Mouse (Mus musculus): ENCODE data around the gene Selenok. TPM values are rescaled to one million over a fixed set of nuclear protein-coding genes. Genes with fewer than 3 reads are reported as not detected.

The Selenok gene
- polyA plus RNA-seq, 2 experiments, result 49.7 to 112 TPM

DNA sequence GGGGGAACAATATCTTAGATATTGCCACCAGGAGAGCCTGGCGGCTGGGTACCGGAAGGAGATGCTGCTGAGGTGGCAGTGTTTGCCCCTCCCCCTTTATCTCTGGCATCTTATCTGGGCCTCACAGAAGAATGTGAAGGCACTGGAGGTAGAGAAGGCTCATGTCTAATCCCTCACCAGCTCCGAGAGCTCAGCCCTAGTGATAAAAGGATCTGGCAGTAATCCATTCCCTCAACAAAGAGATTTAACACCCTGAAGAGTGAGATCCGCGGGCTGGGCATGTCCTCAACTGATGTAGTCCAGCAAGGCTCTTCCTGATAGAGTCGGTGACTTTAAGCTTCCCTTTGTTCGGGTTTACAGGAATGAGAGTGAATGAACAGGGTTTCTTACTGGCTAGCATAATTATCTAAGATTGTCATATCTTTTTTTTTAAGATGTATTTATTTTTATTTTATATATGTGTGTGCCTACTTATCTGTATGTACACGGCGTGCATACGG, 27.7 kb upstream of the Selenok start:
- no peak for TF ChIP-seq CTCF (IDR thresholded peaks at IDR 0.05; ENCODE audit: low read depth)
- TF ChIP-seq EP300 (IDR thresholded peaks at IDR 0.05; ENCODE audit: low read depth), result no peak
- DNase-seq (ENCODE audit: low read depth in 3 of 3, low spot score in 3 of 3), result no peak
- Histone ChIP-seq H3K4me3 (ENCODE audit: insufficient read depth in 1 of 2, low read depth in 2 of 2, low read length in 2 of 2) (no peak overlapping the region), H3K27ac (no peak overlapping the region), H3K9ac (replicated peaks) (no peak overlapping the region; the same call in 1 of the 2 replicates), H3K27me3 (ENCODE audit: control insufficient read depth, insufficient read depth, low read length) (no peaks in the 10 kb centered on the region), H3K36me3 (replicated peaks; ENCODE audit: control insufficient read depth, insufficient read depth, low read depth) (no peaks in the 10 kb centered on the region), H3K4me1 (replicated peaks; ENCODE audit: control insufficient read depth in 2 of 2, insufficient read depth in 2 of 2, low read length in 1 of 2) (no peaks in the 10 kb centered on the region), H3K9me3 (ENCODE audit: control insufficient read depth, low read length) (no peaks in the 10 kb centered on the region), H3K4me2 (ENCODE audit: low read depth) (no peak overlapping the region)
- ATAC-seq (ENCODE audit: insufficient read depth), result no peak
- WGBS (ENCODE audit: insufficient replicate concordance), result 12% methylated on average over 10 of the region's 10 CpGs

DNA sequence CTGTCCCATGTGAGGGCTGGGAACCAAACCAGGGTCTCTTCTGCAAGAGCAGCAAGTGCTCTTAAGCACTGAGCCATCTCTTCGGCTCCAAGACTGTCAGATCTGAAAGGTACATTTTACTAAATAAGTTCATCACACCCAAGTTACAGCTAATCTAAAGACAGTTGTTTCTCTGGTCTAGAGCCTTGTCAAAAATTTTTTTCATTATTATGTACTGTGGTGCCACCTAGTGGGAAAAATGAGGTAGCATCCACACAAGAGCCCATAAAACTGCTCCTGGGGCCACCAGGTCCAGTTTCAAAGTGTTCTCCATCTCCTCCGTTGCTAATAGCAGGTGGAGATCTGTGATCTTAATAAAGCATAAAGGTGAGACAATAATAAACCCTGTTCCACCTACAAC, 27.2 kb upstream of the Selenok start:
- ATAC-seq (ENCODE audit: insufficient read depth) (no peak), DNase-seq (ENCODE audit: low read depth in 3 of 3, low spot score in 3 of 3) (no peak)
- Histone ChIP-seq H3K27ac (no peak overlapping the region), H3K9ac (replicated peaks) (no peak overlapping the region), H3K4me1 (replicated peaks; ENCODE audit: control insufficient read depth in 2 of 2, insufficient read depth in 2 of 2, low read length in 1 of 2) (no peaks in the 10 kb centered on the region), H3K4me2 (ENCODE audit: low read depth) (no peak overlapping the region), H3K27me3 (ENCODE audit: control insufficient read depth, insufficient read depth, low read length) (no peaks in the 10 kb centered on the region), H3K4me3 (ENCODE audit: insufficient read depth in 1 of 2, low read depth in 2 of 2, low read length in 2 of 2) (no peak overlapping the region), H3K36me3 (replicated peaks; ENCODE audit: control insufficient read depth, insufficient read depth, low read depth) (no peaks in the 10 kb centered on the region), H3K9me3 (ENCODE audit: control insufficient read depth, low read length) (no peaks in the 10 kb centered on the region)
- no peak for TF ChIP-seq EP300 (IDR thresholded peaks at IDR 0.05; ENCODE audit: low read depth)
- TF ChIP-seq CTCF (IDR thresholded peaks at IDR 0.05; ENCODE audit: low read depth), result peak; percentile 46
- WGBS (ENCODE audit: insufficient replicate concordance), result 12% methylated on average over 2 of the region's 2 CpGs

- no peak for DNase-seq (ENCODE audit: low read depth in 3 of 3, low spot score in 3 of 3)
- WGBS (ENCODE audit: insufficient replicate concordance), result 47% methylated on average over 5 of the region's 5 CpGs
- Histone ChIP-seq H3K9me3 (ENCODE audit: control insufficient read depth, low read length) (no peaks in the 10 kb centered on the region), H3K27me3 (ENCODE audit: control insufficient read depth, insufficient read depth, low read length) (no peaks in the 10 kb centered on the region), H3K4me2 (ENCODE audit: low read depth) (no peak overlapping the region), H3K4me3 (ENCODE audit: insufficient read depth in 1 of 2, low read depth in 2 of 2, low read length in 2 of 2) (no peak overlapping the region), H3K36me3 (replicated peaks; ENCODE audit: control insufficient read depth, insufficient read depth, low read depth) (no peaks in the 10 kb centered on the region), H3K27ac (no peak overlapping the region), H3K4me1 (replicated peaks; ENCODE audit: control insufficient read depth in 2 of 2, insufficient read depth in 2 of 2, low read length in 1 of 2) (no peaks in the 10 kb centered on the region), H3K9ac (replicated peaks) (no peak overlapping the region)
- TF ChIP-seq CTCF (IDR thresholded peaks at IDR 0.05; ENCODE audit: low read depth) (no peak), EP300 (IDR thresholded peaks at IDR 0.05; ENCODE audit: low read depth) (no peak)
- no peak for ATAC-seq (ENCODE audit: insufficient read depth)
These were observed 21.3 kb upstream of the Selenok start for GRCm38 (mm10) chr14:29946761-29947309.

GRCm38 (mm10) chr14:29950805-29951204, 17.3 kb upstream of the Selenok start:
- TF ChIP-seq CTCF (IDR thresholded peaks at IDR 0.05; ENCODE audit: low read depth) (no peak), EP300 (IDR thresholded peaks at IDR 0.05; ENCODE audit: low read depth) (no peak)
- Histone ChIP-seq H3K9ac (replicated peaks) (no peak overlapping the region), H3K4me1 (replicated peaks; ENCODE audit: control insufficient read depth in 2 of 2, insufficient read depth in 2 of 2, low read length in 1 of 2) (no peaks in the 10 kb centered on the region), H3K4me3 (ENCODE audit: insufficient read depth in 1 of 2, low read depth in 2 of 2, low read length in 2 of 2) (no peak overlapping the region), H3K4me2 (ENCODE audit: low read depth) (no peak overlapping the region), H3K9me3 (ENCODE audit: control insufficient read depth, low read length) (no peaks in the 10 kb centered on the region), H3K36me3 (replicated peaks; ENCODE audit: control insufficient read depth, insufficient read depth, low read depth) (no peaks in the 10 kb centered on the region), H3K27me3 (ENCODE audit: control insufficient read depth, insufficient read depth, low read length) (no peaks in the 10 kb centered on the region), H3K27ac (no peak overlapping the region)
- ATAC-seq (ENCODE audit: insufficient read depth) (no peak), DNase-seq (ENCODE audit: low read depth in 3 of 3, low spot score in 3 of 3) (no peak)
- 33% methylated on average over 4 of the region's 4 CpGs for WGBS (ENCODE audit: insufficient replicate concordance)

DNA sequence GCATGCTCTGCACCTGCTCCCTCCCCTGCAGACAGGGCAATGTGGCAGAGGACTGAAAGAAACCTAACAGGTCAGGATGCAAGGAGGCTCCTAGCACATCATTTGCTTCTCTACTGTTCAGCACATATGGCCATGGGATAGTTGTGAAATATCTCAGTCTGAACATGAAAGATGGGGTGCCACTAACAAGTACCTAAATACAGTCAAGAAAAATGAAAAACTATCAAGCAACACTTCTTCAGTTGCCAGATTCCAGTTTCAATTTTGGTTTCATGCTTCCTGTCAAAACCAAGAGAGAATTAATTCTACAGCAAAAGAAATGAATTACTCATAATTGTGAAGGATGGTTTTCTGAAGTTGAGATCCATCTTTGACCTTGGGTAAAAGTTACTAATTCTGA, 10.7 kb upstream of the Selenok start:
- ATAC-seq (ENCODE audit: insufficient read depth) (no peak), DNase-seq (ENCODE audit: low read depth in 3 of 3, low spot score in 3 of 3) (no peak)
- Histone ChIP-seq H3K4me1 (replicated peaks; ENCODE audit: control insufficient read depth in 2 of 2, insufficient read depth in 2 of 2, low read length in 1 of 2) (no peaks in the 10 kb centered on the region), H3K9ac (replicated peaks) (no peak overlapping the region), H3K36me3 (replicated peaks; ENCODE audit: control insufficient read depth, insufficient read depth, low read depth) (no peaks in the 10 kb centered on the region), H3K27ac (no peak overlapping the region), H3K27me3 (ENCODE audit: control insufficient read depth, insufficient read depth, low read length) (no peaks in the 10 kb centered on the region), H3K9me3 (ENCODE audit: control insufficient read depth, low read length) (no peaks in the 10 kb centered on the region), H3K4me2 (ENCODE audit: low read depth) (no peak overlapping the region), H3K4me3 (ENCODE audit: insufficient read depth in 1 of 2, low read depth in 2 of 2, low read length in 2 of 2) (no peak overlapping the region)
- TF ChIP-seq CTCF (IDR thresholded peaks at IDR 0.05; ENCODE audit: low read depth), result no peak
- TF ChIP-seq EP300 (IDR thresholded peaks at IDR 0.05; ENCODE audit: low read depth), result no peak
